Mouse (Mus musculus): Measurements from ENCODE around the gene Olfr523. TPM values are rescaled to one million over a fixed set of nuclear protein-coding genes. Genes with fewer than 3 reads are reported as not detected.

The Olfr523 gene
- polyA plus RNA-seq, 1 experiment, result not detected

DNA sequence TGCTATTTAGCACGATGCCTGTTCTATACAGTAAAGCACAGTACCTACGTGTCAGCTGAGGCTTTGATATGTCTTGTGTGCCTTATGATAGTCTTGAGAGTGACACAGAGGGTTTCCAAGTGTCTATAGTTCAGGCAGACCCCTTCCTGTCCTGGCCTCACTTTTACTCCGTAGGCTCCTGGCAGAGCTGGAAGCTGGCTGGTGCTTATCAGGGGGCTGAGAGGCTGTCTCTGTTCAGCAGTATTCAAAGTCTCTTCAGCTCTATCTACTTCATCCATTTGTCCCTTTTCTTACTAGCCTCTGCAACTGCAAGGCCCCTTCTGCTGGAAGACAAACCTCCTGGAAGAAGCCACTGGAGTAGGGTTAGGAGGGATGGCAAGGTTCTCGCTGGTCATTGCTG, 28.1 kb downstream of the Olfr523 start:
- Histone ChIP-seq H3K36me3 (ENCODE audit: control insufficient read depth, insufficient read depth, low read length, poor library complexity, severe bottlenecking) (no peaks in the 10 kb centered on the region), H3K27ac (ENCODE audit: insufficient read depth, low read length) (no peak overlapping the region), H3K27me3 (ENCODE audit: control insufficient read depth, insufficient read depth, low read length, poor library complexity, severe bottlenecking) (no peaks in the 10 kb centered on the region), H3K4me1 (ENCODE audit: control insufficient read depth, insufficient read depth, low read length) (no peaks in the 10 kb centered on the region), H3K4me3 (ENCODE audit: low read depth, low read length) (no peak overlapping the region), H3K9ac (ENCODE audit: low read depth, poor library complexity, severe bottlenecking) (no peak overlapping the region), H3K9me3 (replicated peaks; ENCODE audit: control insufficient read depth, insufficient read depth, low read length, poor library complexity, severe bottlenecking) (no peaks in the 10 kb centered on the region)
- TF ChIP-seq POLR2A (IDR thresholded peaks at IDR 0.05; ENCODE audit: insufficient read depth, low read length) (no peak), EP300 (IDR thresholded peaks at IDR 0.05; ENCODE audit: insufficient read depth, low read depth, low read length) (no peak), CTCF (IDR thresholded peaks at IDR 0.05; ENCODE audit: low read depth, low read length) (no peak)

DNA sequence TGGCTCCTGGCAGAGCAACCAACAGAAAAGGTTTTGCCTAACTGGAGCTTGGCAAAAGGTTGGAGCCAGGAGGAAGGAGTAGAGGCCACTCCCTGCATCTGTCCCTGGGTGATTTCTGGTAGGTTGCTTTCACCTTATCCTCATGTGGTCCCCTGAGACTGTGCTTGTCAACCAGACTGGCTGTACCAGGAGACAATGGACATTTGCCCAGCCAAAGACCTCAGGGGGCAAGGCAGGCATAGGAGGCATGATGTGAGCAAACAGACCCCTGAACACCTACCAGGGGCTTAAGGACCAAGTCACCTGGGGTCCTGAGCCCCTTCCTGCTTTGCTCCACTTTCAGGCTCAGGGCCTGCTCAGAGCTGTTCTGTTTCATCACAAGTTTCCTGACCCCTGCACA, 32.8 kb downstream of the Olfr523 start, which contains the start of gene Olfr524:
Gene Olfr524 (minus strand): TSS at position 101 of the 400 bp plus-strand sequence.
- TF ChIP-seq POLR2A (IDR thresholded peaks at IDR 0.05; ENCODE audit: insufficient read depth, low read length) (no peak), CTCF (IDR thresholded peaks at IDR 0.05; ENCODE audit: low read depth, low read length) (no peak), EP300 (IDR thresholded peaks at IDR 0.05; ENCODE audit: insufficient read depth, low read depth, low read length) (no peak)
- no peaks in the 10 kb centered on the region for H3K9me3 ChIP-seq (replicated peaks; ENCODE audit: control insufficient read depth, insufficient read depth, low read length, poor library complexity, severe bottlenecking)
- H3K9ac ChIP-seq (ENCODE audit: low read depth, poor library complexity, severe bottlenecking), result no peak within 1 kb of the TSS
- H3K27ac ChIP-seq (ENCODE audit: insufficient read depth, low read length), result no peak within 1 kb of the TSS
- H3K4me3 ChIP-seq (ENCODE audit: low read depth, low read length), result no peak within 1 kb of the TSS
- H3K4me1 ChIP-seq (ENCODE audit: control insufficient read depth, insufficient read depth, low read length), result no peaks in the 10 kb centered on the region
- no peaks in the 10 kb centered on the region for H3K36me3 ChIP-seq (ENCODE audit: control insufficient read depth, insufficient read depth, low read length, poor library complexity, severe bottlenecking)
- no peaks in the 10 kb centered on the region for H3K27me3 ChIP-seq (ENCODE audit: control insufficient read depth, insufficient read depth, low read length, poor library complexity, severe bottlenecking)

DNA sequence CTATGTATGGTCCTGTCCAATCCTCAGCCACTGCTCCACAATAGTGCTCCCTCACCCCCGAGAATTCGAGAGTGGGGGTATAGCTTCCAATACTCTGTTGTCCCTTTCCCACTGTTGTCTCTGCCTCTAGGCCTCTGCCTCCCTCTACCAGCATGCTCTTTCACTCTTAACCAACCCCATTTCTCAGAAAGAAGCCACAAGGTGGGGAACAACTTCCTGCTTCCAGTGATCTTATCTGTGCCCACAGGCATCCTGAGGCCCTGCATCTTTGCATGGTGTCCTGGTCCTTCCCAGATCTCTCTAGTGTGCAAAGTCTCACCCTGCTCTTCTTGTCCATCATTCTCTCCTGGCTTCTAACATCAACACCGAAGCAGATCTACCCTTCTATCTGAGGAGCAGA, 33.9 kb downstream of the Olfr523 start:
- H3K9me3 ChIP-seq (replicated peaks; ENCODE audit: control insufficient read depth, insufficient read depth, low read length, poor library complexity, severe bottlenecking), result no peaks in the 10 kb centered on the region
- no peak overlapping the region for H3K27ac ChIP-seq (ENCODE audit: insufficient read depth, low read length)
- no peak overlapping the region for H3K4me3 ChIP-seq (ENCODE audit: low read depth, low read length)
- H3K36me3 ChIP-seq (ENCODE audit: control insufficient read depth, insufficient read depth, low read length, poor library complexity, severe bottlenecking), result no peaks in the 10 kb centered on the region
- no peaks in the 10 kb centered on the region for H3K4me1 ChIP-seq (ENCODE audit: control insufficient read depth, insufficient read depth, low read length)
- TF ChIP-seq EP300 (IDR thresholded peaks at IDR 0.05; ENCODE audit: insufficient read depth, low read depth, low read length), result no peak
- TF ChIP-seq CTCF (IDR thresholded peaks at IDR 0.05; ENCODE audit: low read depth, low read length), result no peak
- no peaks in the 10 kb centered on the region for H3K27me3 ChIP-seq (ENCODE audit: control insufficient read depth, insufficient read depth, low read length, poor library complexity, severe bottlenecking)
- no peak overlapping the region for H3K9ac ChIP-seq (ENCODE audit: low read depth, poor library complexity, severe bottlenecking)

DNA sequence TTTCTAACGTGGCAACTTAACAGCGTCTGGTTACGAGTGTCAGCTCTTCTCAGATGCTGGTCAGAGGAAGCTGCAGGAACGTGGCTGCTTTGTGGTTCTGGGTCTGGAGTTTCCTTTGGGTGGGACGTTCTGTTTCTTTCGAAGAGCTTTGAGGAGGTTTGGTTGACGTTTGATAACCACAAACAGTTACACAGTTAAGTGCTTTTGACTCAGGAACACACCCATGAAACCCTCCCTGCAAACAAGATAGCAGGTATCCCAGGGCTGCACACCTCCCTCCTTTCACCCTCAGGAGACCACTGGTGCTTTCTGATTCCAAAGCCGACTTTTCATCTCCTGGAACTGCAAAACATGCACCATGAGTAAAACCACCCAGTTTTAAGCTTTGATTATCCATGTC, 35.1 kb downstream of the Olfr523 start:
- H3K9ac ChIP-seq (ENCODE audit: low read depth, poor library complexity, severe bottlenecking), result no peak overlapping the region
- TF ChIP-seq CTCF (IDR thresholded peaks at IDR 0.05; ENCODE audit: low read depth, low read length) (no peak), POLR2A (IDR thresholded peaks at IDR 0.05; ENCODE audit: insufficient read depth, low read length) (no peak), EP300 (IDR thresholded peaks at IDR 0.05; ENCODE audit: insufficient read depth, low read depth, low read length) (no peak)

DNA sequence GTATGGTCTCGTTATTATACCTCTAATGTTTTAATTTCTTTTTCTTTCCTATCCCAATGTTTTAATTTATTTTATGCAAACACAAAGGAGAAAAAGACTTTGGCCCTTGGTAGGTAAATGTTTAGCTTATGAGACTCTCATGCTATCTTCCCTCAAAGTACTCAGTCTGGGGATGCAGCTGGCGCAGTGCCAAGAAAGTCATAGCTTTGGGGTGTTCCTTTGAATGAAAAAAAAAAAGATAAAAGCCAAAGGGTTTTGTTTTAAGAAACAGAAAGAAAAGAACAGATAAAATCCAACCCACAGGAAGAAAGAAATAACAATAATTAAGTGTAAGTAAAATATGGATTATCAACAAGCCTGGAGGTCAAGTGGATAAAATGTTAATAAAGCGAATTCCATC, 35.7 kb downstream of the Olfr523 start:
- Histone ChIP-seq H3K36me3 (ENCODE audit: control insufficient read depth, insufficient read depth, low read length, poor library complexity, severe bottlenecking) (no peaks in the 10 kb centered on the region), H3K4me1 (ENCODE audit: control insufficient read depth, insufficient read depth, low read length) (no peaks in the 10 kb centered on the region), H3K9me3 (replicated peaks; ENCODE audit: control insufficient read depth, insufficient read depth, low read length, poor library complexity, severe bottlenecking) (no peaks in the 10 kb centered on the region), H3K27ac (ENCODE audit: insufficient read depth, low read length) (no peak overlapping the region), H3K4me3 (ENCODE audit: low read depth, low read length) (no peak overlapping the region), H3K9ac (ENCODE audit: low read depth, poor library complexity, severe bottlenecking) (no peak overlapping the region), H3K27me3 (ENCODE audit: control insufficient read depth, insufficient read depth, low read length, poor library complexity, severe bottlenecking) (no peaks in the 10 kb centered on the region)
- TF ChIP-seq POLR2A (IDR thresholded peaks at IDR 0.05; ENCODE audit: insufficient read depth, low read length) (no peak), EP300 (IDR thresholded peaks at IDR 0.05; ENCODE audit: insufficient read depth, low read depth, low read length) (no peak), CTCF (IDR thresholded peaks at IDR 0.05; ENCODE audit: low read depth, low read length) (no peak)

More for the DNA sequence above, 35.1 kb downstream of the Olfr523 start:
- H3K36me3 ChIP-seq (ENCODE audit: control insufficient read depth, insufficient read depth, low read length, poor library complexity, severe bottlenecking), result no peaks in the 10 kb centered on the region
- no peak overlapping the region for H3K27ac ChIP-seq (ENCODE audit: insufficient read depth, low read length)
- H3K27me3 ChIP-seq (ENCODE audit: control insufficient read depth, insufficient read depth, low read length, poor library complexity, severe bottlenecking), result no peaks in the 10 kb centered on the region
- no peak overlapping the region for H3K4me3 ChIP-seq (ENCODE audit: low read depth, low read length)
- H3K4me1 ChIP-seq (ENCODE audit: control insufficient read depth, insufficient read depth, low read length), result no peaks in the 10 kb centered on the region
- no peaks in the 10 kb centered on the region for H3K9me3 ChIP-seq (replicated peaks; ENCODE audit: control insufficient read depth, insufficient read depth, low read length, poor library complexity, severe bottlenecking)

DNA sequence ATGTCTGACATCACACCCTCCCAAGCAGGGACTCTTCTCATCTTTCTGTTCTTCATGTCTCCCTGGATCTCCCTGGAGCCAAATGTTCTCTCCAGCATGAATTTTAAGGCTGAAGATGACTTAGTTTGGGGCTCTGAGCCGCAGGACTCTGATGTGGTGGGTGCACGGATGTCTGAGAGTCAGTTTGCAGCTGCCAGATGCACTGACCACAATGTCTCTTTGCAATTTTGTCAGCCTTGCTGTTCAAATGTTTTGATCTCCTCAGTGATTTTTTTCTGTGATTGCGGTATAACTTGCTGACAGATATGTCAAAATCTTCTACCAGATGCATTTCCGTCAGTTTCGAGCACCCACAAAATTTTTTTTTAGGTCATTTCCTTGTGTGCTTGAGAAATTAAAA, 40.8 kb downstream of the Olfr523 start:
- Histone ChIP-seq H3K4me3 (ENCODE audit: low read depth, low read length) (no peak overlapping the region), H3K9me3 (replicated peaks; ENCODE audit: control insufficient read depth, insufficient read depth, low read length, poor library complexity, severe bottlenecking) (no peaks in the 10 kb centered on the region), H3K9ac (ENCODE audit: low read depth, poor library complexity, severe bottlenecking) (no peak overlapping the region), H3K4me1 (ENCODE audit: control insufficient read depth, insufficient read depth, low read length) (no peaks in the 10 kb centered on the region), H3K27ac (ENCODE audit: insufficient read depth, low read length) (no peak overlapping the region), H3K27me3 (ENCODE audit: control insufficient read depth, insufficient read depth, low read length, poor library complexity, severe bottlenecking) (no peaks in the 10 kb centered on the region; the same call in 1 of the 2 replicates), H3K36me3 (ENCODE audit: control insufficient read depth, insufficient read depth, low read length, poor library complexity, severe bottlenecking) (no peaks in the 10 kb centered on the region)
- TF ChIP-seq EP300 (IDR thresholded peaks at IDR 0.05; ENCODE audit: insufficient read depth, low read depth, low read length) (no peak), CTCF (IDR thresholded peaks at IDR 0.05; ENCODE audit: low read depth, low read length) (no peak), POLR2A (IDR thresholded peaks at IDR 0.05; ENCODE audit: insufficient read depth, low read length) (no peak)
